Mouse (Mus musculus) yolk sac, embryonic 10.5 days (tissue): ENCODE measurements at regions not wholly inside any gene's neighbourhood (a gene's known extent, or its start where the extent isn't known, plus 50 kb on each side); places are given as distances from the start of the nearest gene placed in this dataset.

Source experiments
- DNase-seq: peaks from one replicate; pipeline ENCODE4 v3.0.0-alpha.2; 2017; ENCODE audit warnings: low spot score

- no peak for DNase-seq
Observed at GRCm38 (mm10) chr1:71830379-71830778, 177.4 kb upstream of the Fn1 start.

GRCm38 (mm10) chr1:71824410-71824809 lies 171.4 kb upstream of the Fn1 start:
- DNase-seq, result no peak

GRCm38 (mm10) chr1:71822123-71822522 lies 169.1 kb upstream of the Fn1 start:
- no peak for DNase-seq

GRCm38 (mm10) chr1:71821099-71821498 lies 168.1 kb upstream of the Fn1 start:
- DNase-seq, result no peak

GRCm38 (mm10) chr1:71816306-71816705 lies 163.3 kb upstream of the Fn1 start:
- DNase-seq, result no peak

- DNase-seq, result no peak
Observed at GRCm38 (mm10) chr1:71814141-71814540, 161.1 kb upstream of the Fn1 start.

- no peak for DNase-seq
Observed at GRCm38 (mm10) chr1:71812171-71812695, 159.2 kb upstream of the Fn1 start.

GRCm38 (mm10) chr1:71811196-71811788 lies 158.3 kb upstream of the Fn1 start:
- no peak for DNase-seq

GRCm38 (mm10) chr1:71808005-71808404 lies 155.0 kb upstream of the Fn1 start:
- DNase-seq, result no peak

- DNase-seq, result no peak
Observed at GRCm38 (mm10) chr1:71807586-71807985, 154.6 kb upstream of the Fn1 start.

- no peak for DNase-seq
Observed at GRCm38 (mm10) chr1:71801283-71802066, 148.5 kb upstream of the Fn1 start.

- DNase-seq, result no peak
Observed at GRCm38 (mm10) chr1:71800581-71800980, 147.6 kb upstream of the Fn1 start.

- no peak for DNase-seq
Observed at GRCm38 (mm10) chr1:71798636-71799035, 145.6 kb upstream of the Fn1 start.

GRCm38 (mm10) chr1:71788408-71788807 lies 135.4 kb upstream of the Fn1 start:
- DNase-seq, result no peak

GRCm38 (mm10) chr1:71784880-71785279 lies 131.9 kb upstream of the Fn1 start:
- DNase-seq, result no peak

- no peak for DNase-seq
Observed at GRCm38 (mm10) chr1:71778292-71778691, 125.3 kb upstream of the Fn1 start.

GRCm38 (mm10) chr1:71775865-71776501 lies 123.0 kb upstream of the Fn1 start:
- DNase-seq, result no peak

GRCm38 (mm10) chr1:71772526-71772925 lies 119.5 kb upstream of the Fn1 start:
- DNase-seq, result peak; percentile 12

GRCm38 (mm10) chr1:71771798-71772197 lies 118.8 kb upstream of the Fn1 start:
- no peak for DNase-seq

- DNase-seq, result no peak
Observed at GRCm38 (mm10) chr1:71769595-71769994, 116.6 kb upstream of the Fn1 start.

- DNase-seq, result peak; percentile 36
Observed at GRCm38 (mm10) chr1:71767705-71768104, 114.7 kb upstream of the Fn1 start.

- DNase-seq, result no peak
Observed at GRCm38 (mm10) chr1:71767076-71767475, 114.1 kb upstream of the Fn1 start.

GRCm38 (mm10) chr1:71764951-71765350 lies 112.0 kb upstream of the Fn1 start:
- DNase-seq, result no peak
